Mouse (Mus musculus) 3T3-L1 (cell line): ENCODE measurements around the gene Gm43638.
"Not testable (repeated sequence)": the region's sequence is repeated elsewhere in the genome, so short reads cannot be mapped to it uniquely, and the experiment has no call there.

Experiments used
- DNase-seq: peaks from one replicate; pipeline ENCODE4 v3.0.0-alpha.2; 2015; ENCODE audit warnings: low read depth, low spot score

Gm43638 gene

DNA sequence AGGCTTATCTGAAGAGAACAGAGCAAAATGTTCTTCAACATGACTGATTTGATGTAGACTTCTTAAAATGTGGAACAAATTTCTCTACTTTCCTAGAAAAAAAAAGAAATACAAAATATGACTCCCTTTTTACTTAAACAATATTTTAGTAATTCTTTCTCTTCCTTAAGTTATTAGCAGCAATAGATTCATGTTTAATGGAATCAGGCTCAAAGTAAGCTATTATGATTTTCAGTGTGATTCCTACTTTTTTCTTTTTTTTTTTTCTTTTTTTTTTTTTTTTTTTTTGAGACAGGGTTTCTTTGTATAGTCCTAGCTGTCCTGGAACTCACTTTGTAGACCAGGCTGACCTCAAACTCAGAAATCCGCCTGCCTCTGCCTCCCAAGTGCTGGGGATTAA, at the start of gene Gm43638:
Gene Gm43638 (minus strand): TSS at position 101 of the 400 bp plus-strand sequence.
- not testable (repeated sequence) for DNase-seq

DNA sequence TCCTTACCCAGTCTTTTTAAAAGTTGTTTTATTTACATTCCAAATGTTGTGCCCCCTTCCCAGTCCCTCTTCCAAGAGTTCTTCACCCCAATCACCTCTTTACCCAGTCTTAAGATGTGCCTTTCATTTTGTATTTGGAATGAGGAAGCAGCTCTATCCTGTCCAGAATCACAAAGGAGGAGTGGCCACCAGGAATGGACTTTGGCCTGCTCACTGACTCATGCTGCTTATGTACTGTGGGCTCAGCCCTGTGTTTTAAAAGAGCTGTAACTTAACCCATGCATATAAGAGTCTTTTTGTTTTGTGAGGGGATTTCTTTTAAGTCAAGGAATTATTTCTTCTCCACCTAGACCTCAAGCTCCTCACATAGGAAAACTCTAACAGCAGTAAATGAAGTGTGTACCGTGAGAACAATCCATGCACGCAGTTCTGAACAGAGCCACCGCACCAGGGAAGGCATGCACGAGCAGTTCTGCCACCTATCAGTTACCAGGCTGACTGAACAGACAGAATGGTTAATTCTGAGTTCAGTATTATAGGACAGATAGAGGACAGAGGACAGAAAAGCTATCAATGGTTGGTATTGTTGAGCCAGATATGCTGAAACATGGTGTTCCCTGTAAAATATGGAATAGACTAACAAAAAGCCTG, 49.5 kb upstream of the Gm43638 start:
- DNase-seq = no peak

DNA sequence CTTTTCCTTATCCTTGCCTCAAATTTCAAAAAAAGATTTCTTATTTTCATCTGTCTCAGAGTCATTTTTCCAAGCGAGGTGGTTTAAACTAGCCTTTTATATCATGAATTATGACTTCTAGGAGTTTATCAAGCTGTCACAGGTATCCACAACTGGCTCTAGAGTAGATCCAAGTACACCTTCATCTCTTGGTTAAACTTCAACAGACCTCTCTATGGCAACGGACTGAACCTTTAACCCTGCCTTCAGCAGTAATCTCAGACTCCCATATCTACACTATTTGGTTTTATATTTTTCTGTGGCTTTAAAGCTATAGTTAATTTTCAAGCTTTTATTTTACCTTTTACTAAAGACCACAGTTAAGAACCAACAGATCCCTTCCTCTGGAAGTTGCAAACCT, 45.7 kb upstream of the Gm43638 start:
- no peak for DNase-seq

DNA sequence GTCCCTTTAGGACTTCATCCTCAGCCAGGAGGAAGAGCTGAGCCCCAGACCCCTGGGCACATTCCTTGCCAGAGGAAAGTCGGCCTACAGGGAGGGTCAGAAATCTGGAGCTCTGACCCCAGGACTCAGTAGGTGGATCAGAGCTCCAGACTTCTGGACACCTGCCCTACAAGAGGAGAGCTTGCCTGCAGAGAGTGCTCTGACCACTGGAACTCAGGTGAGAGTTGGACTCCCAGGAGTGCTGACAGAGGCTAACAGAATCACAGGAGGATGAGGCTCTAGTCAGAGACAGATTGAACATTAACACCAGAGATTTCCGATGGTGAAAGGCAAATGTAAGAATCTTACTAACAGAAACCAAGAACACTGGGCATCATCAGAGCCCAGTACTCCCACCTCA, 37.0 kb upstream of the Gm43638 start:
- DNase-seq = not testable (repeated sequence)

DNA sequence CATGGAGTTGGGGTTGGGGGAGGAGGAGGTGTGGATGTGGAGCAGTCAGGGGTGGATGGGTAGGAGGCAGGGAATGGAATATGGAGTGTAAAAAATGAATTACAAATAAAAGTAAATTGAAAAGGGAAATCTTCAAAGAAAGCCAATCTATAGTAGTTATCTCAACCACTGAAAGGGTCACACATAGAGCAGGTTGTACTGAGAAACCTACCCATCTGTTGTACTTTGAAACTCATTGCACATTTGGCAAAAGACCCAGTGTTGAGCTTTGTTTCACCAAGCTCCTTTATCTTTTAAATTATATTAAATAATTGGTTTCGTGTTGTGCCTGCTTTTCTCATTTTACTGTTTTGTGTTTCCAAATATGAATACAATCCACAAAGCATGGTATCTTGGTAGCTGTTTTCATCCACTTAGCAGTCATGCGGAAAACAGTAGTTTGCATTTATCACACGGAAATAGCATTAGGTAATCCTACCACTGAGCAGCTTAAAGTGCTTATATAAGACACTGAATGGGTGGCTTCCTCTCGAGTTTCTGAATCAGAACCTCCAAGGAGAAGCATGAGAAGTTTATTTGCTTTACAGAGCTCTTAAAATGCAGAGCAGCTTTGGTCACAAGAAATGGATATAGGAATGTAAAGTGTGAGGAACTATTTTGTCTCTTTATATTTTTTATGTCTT, 19.3 kb upstream of the Gm43638 start:
- no peak for DNase-seq

DNA sequence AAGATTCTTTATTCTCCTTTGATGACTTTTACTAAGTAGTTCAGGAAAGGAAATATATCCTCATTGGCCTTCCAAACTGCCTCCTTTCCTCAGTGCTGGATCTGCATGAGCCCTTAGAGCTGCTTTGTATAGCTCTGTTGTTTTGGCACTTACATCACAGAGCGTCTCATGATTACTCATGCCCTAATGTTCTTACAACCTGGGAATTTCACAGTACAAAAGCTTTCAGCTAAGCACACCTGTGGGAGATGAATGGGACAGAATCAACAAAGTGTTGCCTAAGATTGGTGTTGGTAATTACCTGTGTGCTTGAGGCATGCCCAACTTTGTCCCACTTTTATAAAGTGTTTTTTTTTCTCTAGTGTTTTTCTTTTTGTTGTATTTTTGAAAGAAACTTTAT, 16.1 kb upstream of the Gm43638 start:
- no peak for DNase-seq

DNA sequence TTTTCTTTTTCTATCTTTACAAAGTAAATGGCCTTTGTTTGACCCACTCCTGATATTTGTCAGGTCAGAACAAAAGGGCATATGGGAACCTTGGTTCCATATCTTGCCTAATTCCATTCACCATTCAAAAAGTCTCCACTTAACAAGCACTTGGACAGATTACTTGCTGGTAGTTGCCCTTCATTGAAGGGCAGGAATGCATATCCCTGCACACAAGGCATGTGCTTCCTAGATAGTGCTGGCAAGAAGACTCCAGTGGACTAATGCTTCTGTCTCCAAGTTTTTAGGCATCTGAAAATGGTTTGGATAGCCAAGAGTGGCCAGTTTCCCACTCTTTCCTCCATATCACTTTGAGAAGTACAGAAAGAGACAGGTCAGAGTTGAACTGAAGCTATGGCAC, 12.7 kb upstream of the Gm43638 start:
- DNase-seq = no peak

DNA sequence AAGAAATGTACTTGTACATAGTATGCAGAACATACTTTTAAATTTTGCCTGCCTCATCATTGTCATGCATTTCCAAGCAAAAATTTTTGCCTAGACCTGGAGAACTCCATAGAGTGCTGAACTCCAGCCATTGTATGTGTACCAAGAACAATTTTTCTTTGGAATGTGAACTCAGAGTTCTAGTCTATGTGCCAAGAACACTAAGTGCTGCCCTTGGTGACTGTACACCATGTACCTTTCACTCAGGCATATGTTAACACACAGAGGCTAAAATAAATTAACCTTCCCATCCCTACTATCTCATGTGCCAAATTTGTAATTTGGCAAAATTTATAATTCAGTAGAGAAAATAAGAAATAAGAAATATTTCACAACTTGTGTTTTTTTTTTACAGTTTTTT, 12.3 kb upstream of the Gm43638 start:
- no peak for DNase-seq

DNA sequence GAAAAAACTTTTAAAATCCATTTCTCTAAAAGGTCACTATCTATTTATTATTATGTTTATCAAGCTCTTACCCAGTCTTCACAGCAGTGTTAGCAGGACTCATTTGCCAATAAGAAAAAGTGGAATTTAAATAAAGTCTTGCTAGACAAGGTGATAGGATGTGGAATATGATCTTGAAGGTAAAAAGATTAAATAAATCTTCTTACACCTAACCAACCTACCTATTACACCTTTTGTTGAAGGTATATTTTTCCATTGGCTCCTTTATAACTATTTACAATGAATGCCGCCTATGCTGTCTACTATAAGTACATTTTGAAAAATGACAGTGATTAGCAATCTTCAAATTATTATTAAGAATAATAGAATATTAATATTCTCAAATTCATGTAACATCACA, 4.2 kb upstream of the Gm43638 start, which contains the start of gene Ugt2a1:
Gene Ugt2a1 (minus strand): TSS at position 101 of the 400 bp plus-strand sequence.
- DNase-seq = no peak

DNA sequence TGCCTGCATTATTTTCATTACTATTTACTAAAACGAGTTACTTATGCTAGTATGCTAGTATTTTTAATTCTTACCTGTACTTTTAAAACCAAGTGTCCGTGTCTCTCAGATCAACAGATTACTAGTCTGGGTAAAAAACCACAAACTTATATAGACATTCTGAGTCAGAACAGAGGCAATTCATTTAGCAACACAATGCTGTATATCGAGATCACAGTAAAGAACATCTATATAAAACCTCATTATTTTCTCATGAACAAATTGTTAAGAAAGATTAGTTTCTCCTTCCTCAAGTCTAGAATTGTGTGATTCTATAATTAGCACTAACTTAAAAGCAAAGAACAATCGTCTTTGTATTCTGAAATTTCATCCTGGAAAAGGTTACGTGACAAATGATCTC, 4.4 kb downstream of the Gm43638 start, which contains the start of gene Ugt2a2:
Gene Ugt2a2 (minus strand): TSS at position 101 of the 400 bp plus-strand sequence.
- no peak for DNase-seq

DNA sequence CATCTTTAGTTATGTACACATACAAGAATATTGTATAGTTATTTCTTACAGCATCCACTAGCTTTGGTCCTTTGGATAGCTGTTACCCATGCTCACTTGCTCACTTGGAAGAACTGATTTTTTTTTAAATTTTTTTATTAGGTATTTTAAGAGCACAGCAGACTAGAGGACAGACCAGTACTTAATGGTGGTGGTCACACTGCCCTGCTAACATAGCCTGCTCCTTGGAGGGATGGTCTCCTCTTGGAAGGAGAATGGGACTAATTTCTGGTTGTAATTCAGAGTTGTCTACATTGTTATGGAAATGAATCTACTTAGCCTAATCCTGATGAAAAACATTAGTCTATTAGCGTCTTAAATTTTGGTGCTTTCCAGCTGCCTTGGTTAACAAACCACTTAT, 27.8 kb downstream of the Gm43638 start:
- no peak for DNase-seq

DNA sequence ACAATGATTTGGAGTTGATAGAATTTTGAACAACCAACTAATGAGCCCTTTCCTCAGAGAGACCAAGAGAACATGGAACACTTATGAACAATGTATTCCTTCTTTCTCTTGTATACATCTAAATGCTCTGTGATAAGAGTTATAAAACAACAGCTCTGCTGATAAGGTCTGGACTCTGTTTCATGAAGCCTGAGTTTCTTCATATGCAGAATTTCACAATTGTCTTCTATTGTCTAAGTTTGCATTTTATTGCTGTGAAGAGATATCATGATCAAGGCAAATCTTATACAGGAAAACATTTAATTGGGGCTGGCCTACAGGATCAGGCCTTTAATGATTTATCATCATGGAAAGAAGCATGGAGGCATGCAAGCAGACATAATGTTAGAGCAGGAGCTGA, 28.9 kb downstream of the Gm43638 start:
- DNase-seq = no peak

DNA sequence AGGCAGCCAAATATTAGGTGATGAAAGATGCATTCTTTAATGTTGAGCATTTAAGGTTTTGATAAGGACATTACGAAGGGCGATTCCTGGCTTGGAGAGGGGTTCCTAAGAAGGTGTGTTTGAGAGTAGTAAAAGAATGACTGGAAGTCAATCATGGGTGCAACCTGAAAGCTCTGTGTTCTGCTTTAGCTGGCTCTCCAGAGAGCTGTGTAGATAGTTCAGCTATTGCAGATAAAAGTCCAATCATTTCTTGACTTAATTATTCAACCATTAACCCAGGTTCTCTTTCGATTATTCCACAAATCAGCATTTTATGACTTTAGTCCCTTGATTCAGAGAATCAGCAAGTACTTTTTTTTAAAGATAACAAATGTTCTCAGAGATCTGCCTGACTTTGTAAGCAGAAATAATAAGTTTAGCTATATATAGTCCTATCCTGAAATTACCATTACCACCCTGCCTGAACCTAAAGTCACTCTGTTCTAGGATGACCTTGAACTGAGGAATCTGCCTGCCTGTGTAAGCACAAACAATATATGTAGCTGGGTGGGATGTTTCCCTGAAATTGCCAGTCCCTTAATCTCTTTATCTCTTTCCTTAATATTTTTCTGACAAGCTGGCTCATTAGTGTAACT, 30.3 kb downstream of the Gm43638 start:
- no peak for DNase-seq

DNA sequence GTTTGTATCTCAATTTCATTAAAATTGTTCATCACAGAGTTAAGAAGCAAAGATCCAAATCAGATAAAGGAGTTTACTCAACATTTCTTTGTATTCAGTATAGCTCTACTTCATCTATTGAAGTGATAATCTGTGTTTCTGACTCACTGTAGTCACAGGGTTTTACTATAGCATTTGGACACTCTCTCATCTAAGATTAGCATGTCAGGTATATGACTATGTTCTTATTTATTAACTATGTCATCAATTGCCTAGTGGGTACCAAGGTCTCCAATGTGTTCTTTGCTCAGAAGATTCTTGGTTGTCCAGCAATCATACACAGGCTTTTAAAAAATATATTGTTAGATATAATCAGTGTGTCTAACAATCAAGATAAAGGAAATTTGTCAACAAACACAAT, 31.1 kb downstream of the Gm43638 start:
- DNase-seq = no peak

DNA sequence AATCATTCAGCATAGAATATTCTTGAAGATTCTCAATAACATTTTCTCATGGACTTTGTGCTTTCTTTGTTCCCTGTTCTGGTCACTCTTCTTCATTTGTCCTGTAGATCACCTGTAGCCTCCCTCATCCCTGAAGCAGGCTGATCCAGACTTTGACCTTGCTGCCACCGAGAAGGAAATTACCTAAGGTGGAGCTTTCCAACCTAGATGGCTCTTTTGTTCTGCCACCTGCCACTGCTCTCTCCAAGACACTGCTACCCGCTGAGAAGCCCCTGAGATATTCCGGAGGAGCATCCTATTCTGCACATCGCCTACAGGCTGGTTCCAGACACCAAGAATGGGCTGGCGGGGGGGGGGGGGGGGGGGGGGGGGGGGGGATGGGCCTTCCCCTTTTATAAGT, 34.1 kb downstream of the Gm43638 start:
- DNase-seq = not testable (repeated sequence)

DNA sequence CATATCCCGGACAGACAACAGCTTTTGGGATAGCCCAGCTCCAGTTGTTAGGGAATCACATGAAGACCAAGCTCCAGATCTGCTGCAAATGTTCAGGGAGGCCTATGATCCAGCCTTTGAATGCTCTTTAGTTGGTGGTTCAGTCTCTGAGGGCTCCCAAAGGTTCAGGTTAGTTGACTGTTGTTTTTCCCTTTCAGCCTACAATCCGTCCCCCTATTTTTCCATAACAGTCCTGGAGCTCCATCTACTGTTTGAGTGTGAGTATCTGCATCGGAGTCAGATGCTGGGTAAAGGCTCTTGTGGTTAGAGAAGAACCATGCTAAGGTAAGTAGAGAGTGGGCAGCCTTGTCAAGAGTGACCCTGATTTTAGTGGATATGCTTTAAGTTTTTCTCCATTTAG, 50.3 kb downstream of the Gm43638 start:
- peak; percentile 13 for DNase-seq

DNA sequence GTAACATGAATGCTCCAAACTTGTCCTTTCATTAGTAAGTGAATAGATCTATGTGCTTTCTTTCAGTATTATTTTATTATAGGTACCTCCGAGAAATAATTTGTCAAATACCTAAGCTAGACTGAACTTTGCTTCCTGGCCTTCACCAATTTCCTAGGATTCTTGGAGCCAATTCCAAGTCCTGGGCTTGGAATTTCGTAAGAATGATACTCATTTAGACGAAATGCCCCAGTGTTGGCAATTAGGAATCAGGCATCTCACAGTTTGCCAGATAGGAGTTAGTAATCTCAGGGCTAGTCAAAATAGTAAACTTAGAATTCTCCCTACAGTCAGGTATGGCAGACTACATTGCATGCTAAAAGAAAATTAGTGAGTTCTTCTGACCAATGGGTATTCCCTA, 60.9 kb downstream of the Gm43638 start:
- DNase-seq = no peak

DNA sequence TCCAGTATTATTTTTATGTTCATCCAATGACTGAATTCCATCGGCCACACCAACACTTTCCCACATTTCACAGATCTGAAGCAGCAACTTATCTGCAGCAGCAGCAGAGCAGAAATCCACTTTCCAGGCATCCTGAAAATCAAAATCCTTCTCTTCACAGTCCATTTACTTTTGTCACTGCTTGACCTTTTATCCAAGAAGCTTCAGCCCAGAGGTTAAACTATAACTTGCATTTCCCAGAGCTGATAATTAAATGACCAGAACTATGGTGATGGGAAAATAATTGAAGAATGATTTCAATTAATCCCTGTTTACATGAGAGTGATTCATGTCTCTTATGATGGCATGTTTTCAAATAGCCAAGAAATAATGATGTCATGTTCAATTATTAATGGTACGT, 62.6 kb downstream of the Gm43638 start, which contains the start of gene Ugt2b38:
Gene Ugt2b38 (minus strand): TSS at position 163 of the 400 bp plus-strand sequence.
- DNase-seq = not testable (repeated sequence)
